Mouse (Mus musculus) midbrain, embryonic 13.5 days (tissue): Measurements from ENCODE around the gene Smok2b. TPM values are rescaled to one million over a fixed set of nuclear protein-coding genes. Genes with fewer than 3 reads are reported as not detected.
"Not testable (repeated sequence)": the region's sequence is repeated elsewhere in the genome, so short reads cannot be mapped to it uniquely, and the experiment has no call there.

Source experiments
- ATAC-seq: fragments of 200-750 bp; cut with Nextera tagmentation; 2 replicates; pipeline ENCODE4 v1.8.0; 2017; ENCODE audit warnings: mild to moderate bottlenecking, moderate TSS enrichment, moderate library complexity
- H3K27ac ChIP-seq: fragments of 300-500 bp; sonication (generic); 2 replicates; pipeline ENCODE4 v1.5.1; 2015; ENCODE audit warnings: inconsistent platforms, mild to moderate bottlenecking, moderate library complexity
- H3K27me3 ChIP-seq: fragments of 300-500 bp; sonication (generic); 2 replicates; pipeline ENCODE4 v1.6.1; 2015; ENCODE audit warnings: mild to moderate bottlenecking, inconsistent platforms
- H3K36me3 ChIP-seq: fragments of 300-500 bp; sonication (generic); 2 replicates; pipeline ENCODE4 v1.6.1; 2015; ENCODE audit warnings: mild to moderate bottlenecking, inconsistent platforms
- H3K4me1 ChIP-seq: fragments of 300-500 bp; sonication (generic); replicated peaks from 2 replicates; pipeline ENCODE4 v1.6.1; 2015; ENCODE audit warnings: inconsistent platforms
- H3K4me2 ChIP-seq: fragments of 300-500 bp; sonication (generic); replicated peaks from 2 replicates; pipeline ENCODE4 v1.6.1; 2015; ENCODE audit warnings: moderate library complexity, mild to moderate bottlenecking, inconsistent platforms
- H3K4me3 ChIP-seq: fragments of 300-500 bp; sonication (generic); replicated peaks from 2 replicates; pipeline ENCODE4 v1.5.1; 2015; ENCODE audit warnings: mild to moderate bottlenecking, inconsistent platforms
- H3K9ac ChIP-seq: fragments of 300-500 bp; sonication (generic); replicated peaks from 2 replicates; pipeline ENCODE4 v1.6.1; 2015; ENCODE audit warnings: mild to moderate bottlenecking, inconsistent platforms
- H3K9me3 ChIP-seq: fragments of 300-500 bp; sonication (generic); 2 replicates; pipeline ENCODE4 v1.6.1; 2016; ENCODE audit warnings: mild to moderate bottlenecking, inconsistent platforms
- WGBS: fragments of 180-500 bp; shearing (Covaris S2); methylation state at CpG from one replicate; pipeline ENCODE4 v1.1.7; 2015; 5-methylcytosine and 5-hydroxymethylcytosine counted together
- polyA plus RNA-seq: library from polyadenylated mRNA; unstranded; fragments of >200 nt; fragmentation: Nextera tagmentation; extraction: Ambion mirVana; gene quantifications from 2 replicates; pipeline ENCODE4 v1.2.1, GENCODE M21; 2015

Smok2b gene
- polyA plus RNA-seq, result not detected in 2 replicates

- H3K27ac ChIP-seq, H3K4me3 ChIP-seq, H3K4me2 ChIP-seq, H3K4me1 ChIP-seq, ATAC-seq, H3K27me3 ChIP-seq, H3K9ac ChIP-seq, H3K36me3 ChIP-seq: not testable (repeated sequence)
- WGBS, result 77% methylated on average over 2 of the region's 2 CpGs
- peaks cover 87% of the 10 kb centered on the region for H3K9me3 ChIP-seq
Measured at GRCm38 (mm10) chr17:13229957-13230356, at the start of gene Smok2b. Smok2b (plus strand) TSS chr17:13230257.

GRCm38 (mm10) chr17:13180491-13180890, 49.6 kb upstream of the Smok2b start:
- not testable (repeated sequence) for H3K9ac ChIP-seq, H3K4me1 ChIP-seq, ATAC-seq, H3K4me3 ChIP-seq, H3K27me3 ChIP-seq, H3K27ac ChIP-seq, H3K4me2 ChIP-seq, H3K36me3 ChIP-seq
- WGBS, result 91% methylated on average over 5 of the region's 5 CpGs
- peaks cover 40% of the 10 kb centered on the region for H3K9me3 ChIP-seq

GRCm38 (mm10) chr17:13182712-13183111, 47.3 kb upstream of the Smok2b start:
- WGBS, result 68% methylated on average over 3 of the region's 4 CpGs
- not testable (repeated sequence) for H3K27ac ChIP-seq, ATAC-seq, H3K4me3 ChIP-seq, H3K9ac ChIP-seq, H3K4me1 ChIP-seq, H3K4me2 ChIP-seq, H3K36me3 ChIP-seq, H3K27me3 ChIP-seq
- peaks cover 57% of the 10 kb centered on the region for H3K9me3 ChIP-seq

GRCm38 (mm10) chr17:13184514-13184913, 45.5 kb upstream of the Smok2b start:
- H3K4me1 ChIP-seq, H3K36me3 ChIP-seq, H3K27me3 ChIP-seq, H3K4me2 ChIP-seq, H3K9ac ChIP-seq, H3K4me3 ChIP-seq, ATAC-seq, H3K27ac ChIP-seq: not testable (repeated sequence)
- WGBS, result 94% methylated on average over 4 of the region's 5 CpGs
- H3K9me3 ChIP-seq, result peaks cover 63% of the 10 kb centered on the region

- H3K4me1 ChIP-seq, H3K36me3 ChIP-seq, H3K4me2 ChIP-seq, H3K27ac ChIP-seq, H3K27me3 ChIP-seq, H3K9ac ChIP-seq, H3K4me3 ChIP-seq: not testable (repeated sequence)
- H3K9me3 ChIP-seq, result peaks cover 61% of the 10 kb centered on the region
- WGBS, result 87% methylated on average over 6 of the region's 6 CpGs
- 0 out of 2 replicates have a peak, but pooled peaks have one; percentile 35 for ATAC-seq
Measured at GRCm38 (mm10) chr17:13186541-13186940, 43.5 kb upstream of the Smok2b start.

GRCm38 (mm10) chr17:13187621-13188020, 42.4 kb upstream of the Smok2b start:
- not testable (repeated sequence) for H3K36me3 ChIP-seq, H3K4me1 ChIP-seq, H3K27me3 ChIP-seq, ATAC-seq, H3K4me3 ChIP-seq, H3K9ac ChIP-seq, H3K4me2 ChIP-seq, H3K27ac ChIP-seq
- H3K9me3 ChIP-seq, result peaks cover 63% of the 10 kb centered on the region
- WGBS, result 72% methylated on average over 6 of the region's 6 CpGs

- not testable (repeated sequence) for H3K9ac ChIP-seq, H3K4me3 ChIP-seq, H3K27ac ChIP-seq, H3K36me3 ChIP-seq, H3K27me3 ChIP-seq, H3K4me1 ChIP-seq, H3K4me2 ChIP-seq, ATAC-seq
- WGBS, result 89% methylated on average over 2 of the region's 2 CpGs
- peaks cover 69% of the 10 kb centered on the region for H3K9me3 ChIP-seq
Measured at GRCm38 (mm10) chr17:13188846-13189245, 41.2 kb upstream of the Smok2b start.

- not testable (repeated sequence) for H3K27ac ChIP-seq, H3K4me2 ChIP-seq, H3K4me3 ChIP-seq, H3K4me1 ChIP-seq, H3K36me3 ChIP-seq, H3K27me3 ChIP-seq, H3K9ac ChIP-seq
- 83% methylated on average over 10 of the region's 10 CpGs for WGBS
- ATAC-seq, result 0 out of 2 replicates have a peak, but pooled peaks have one; percentile 57
- peaks cover 70% of the 10 kb centered on the region for H3K9me3 ChIP-seq
Measured at GRCm38 (mm10) chr17:13190836-13191583, 39.0 kb upstream of the Smok2b start.

GRCm38 (mm10) chr17:13196486-13196885, 33.6 kb upstream of the Smok2b start:
- not testable (repeated sequence) for H3K27me3 ChIP-seq, H3K36me3 ChIP-seq, H3K27ac ChIP-seq, H3K4me2 ChIP-seq, ATAC-seq, H3K9ac ChIP-seq, H3K4me1 ChIP-seq, H3K4me3 ChIP-seq
- H3K9me3 ChIP-seq, result peaks cover 64% of the 10 kb centered on the region
- WGBS, result 67% methylated on average over 4 of the region's 4 CpGs

GRCm38 (mm10) chr17:13198812-13199211, 31.2 kb upstream of the Smok2b start:
- not testable (repeated sequence) for H3K4me2 ChIP-seq, H3K4me3 ChIP-seq, H3K9ac ChIP-seq, ATAC-seq, H3K36me3 ChIP-seq, H3K27me3 ChIP-seq, H3K27ac ChIP-seq, H3K4me1 ChIP-seq
- H3K9me3 ChIP-seq, result peaks cover 46% of the 10 kb centered on the region
- 93% methylated on average over 2 of the region's 2 CpGs for WGBS

GRCm38 (mm10) chr17:13199880-13200409, 30.1 kb upstream of the Smok2b start:
- H3K36me3 ChIP-seq, H3K9ac ChIP-seq, H3K27ac ChIP-seq, H3K4me3 ChIP-seq, H3K4me2 ChIP-seq, H3K4me1 ChIP-seq, H3K27me3 ChIP-seq: not testable (repeated sequence)
- H3K9me3 ChIP-seq, result peaks cover 42% of the 10 kb centered on the region
- peak; percentile 85 for ATAC-seq
- WGBS, result 80% methylated on average over 8 of the region's 9 CpGs

- H3K9me3 ChIP-seq, result peaks cover 40% of the 10 kb centered on the region
- not testable (repeated sequence) for H3K4me2 ChIP-seq, ATAC-seq, H3K9ac ChIP-seq, H3K4me1 ChIP-seq, H3K27ac ChIP-seq, H3K36me3 ChIP-seq, H3K4me3 ChIP-seq, H3K27me3 ChIP-seq
- WGBS, result 90% methylated on average over 4 of the region's 4 CpGs
Measured at GRCm38 (mm10) chr17:13201551-13201950, 28.5 kb upstream of the Smok2b start.
